Mouse (Mus musculus) liver (tissue): ENCODE measurements around the gene Smu1.

Experiments
- DNase-seq: peaks from one replicate; pipeline ENCODE4 v3.0.0-alpha.2; 2020; ENCODE audit warnings: mixed read lengths

The Smu1 gene

DNA sequence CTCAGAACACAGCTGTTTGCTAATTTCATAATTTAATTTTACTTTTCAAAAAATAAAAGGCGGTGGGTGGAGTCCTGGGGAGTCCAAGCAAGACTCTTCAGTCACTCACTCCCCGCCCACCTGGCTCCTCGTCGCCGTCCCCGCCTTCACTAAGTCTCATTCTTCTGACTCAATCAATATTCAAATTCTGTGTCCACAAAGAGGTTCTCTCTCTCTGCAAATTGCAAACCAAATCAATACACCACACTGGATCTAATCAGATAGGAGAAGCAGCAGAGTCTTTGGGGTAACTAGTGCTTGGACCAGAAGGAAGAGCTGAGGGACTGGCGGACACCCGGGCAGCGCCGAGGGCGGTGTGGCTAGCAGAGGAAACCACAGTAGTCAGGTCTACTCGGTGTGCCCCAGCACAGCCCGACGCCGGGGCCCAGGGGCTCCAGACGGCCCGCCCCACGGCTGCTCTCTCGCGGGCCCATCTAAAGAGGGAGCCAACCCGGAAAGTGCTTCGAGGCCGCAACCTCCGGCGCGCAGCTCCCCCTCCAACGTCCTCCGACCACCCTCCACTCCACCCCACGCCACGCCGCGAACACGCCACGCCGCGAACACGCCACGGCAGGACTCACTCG lies 455 bp downstream of the Smu1 start:
- peak; percentile 48 for DNase-seq

DNA sequence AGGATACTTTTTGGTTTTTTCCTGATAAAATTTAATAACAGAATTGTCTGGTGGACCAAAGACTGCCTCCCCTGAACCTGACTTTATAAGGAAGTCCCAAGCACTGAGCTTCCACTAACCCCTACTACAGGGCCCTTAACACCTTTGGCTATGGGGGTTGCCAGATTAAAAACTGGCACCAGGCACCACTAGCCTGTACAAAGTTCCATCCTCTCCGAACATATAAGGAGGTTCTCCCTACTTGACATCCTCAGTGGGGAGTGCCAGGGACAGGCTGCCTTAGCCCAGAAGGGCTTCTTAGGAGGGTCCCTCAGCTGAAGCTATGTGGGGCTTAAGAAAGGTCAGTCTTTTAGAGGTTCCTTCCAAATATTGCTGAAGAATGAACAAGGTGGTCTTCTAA lies 22.4 kb downstream of the Smu1 start:
- DNase-seq, result no peak

- no peak for DNase-seq
These were observed 26.5 kb downstream of the Smu1 start for GRCm38 (mm10) chr4:40731262-40731661.

- DNase-seq, result no peak
These were observed 30.5 kb downstream of the Smu1 start for GRCm38 (mm10) chr4:40727247-40727646.

DNA sequence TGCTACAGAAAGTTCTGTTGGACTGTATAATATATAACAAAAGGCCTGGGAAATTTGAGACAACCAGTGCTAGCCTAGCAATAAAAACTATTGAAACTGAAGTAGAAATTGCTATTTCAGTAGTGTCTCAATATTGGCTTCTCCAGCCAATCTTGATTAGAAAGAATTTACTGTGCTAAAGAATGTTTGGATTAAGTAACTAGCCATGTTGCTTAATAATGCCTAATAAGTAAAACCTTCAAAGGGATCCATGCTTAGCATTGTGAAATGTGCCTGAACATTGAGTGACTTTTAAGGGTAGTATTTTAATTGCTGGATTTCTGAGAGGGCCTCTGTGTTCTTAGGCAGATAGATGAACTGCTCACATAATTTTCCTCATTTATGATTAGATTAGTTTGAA lies 32.2 kb downstream of the Smu1 start:
- no peak for DNase-seq

DNA sequence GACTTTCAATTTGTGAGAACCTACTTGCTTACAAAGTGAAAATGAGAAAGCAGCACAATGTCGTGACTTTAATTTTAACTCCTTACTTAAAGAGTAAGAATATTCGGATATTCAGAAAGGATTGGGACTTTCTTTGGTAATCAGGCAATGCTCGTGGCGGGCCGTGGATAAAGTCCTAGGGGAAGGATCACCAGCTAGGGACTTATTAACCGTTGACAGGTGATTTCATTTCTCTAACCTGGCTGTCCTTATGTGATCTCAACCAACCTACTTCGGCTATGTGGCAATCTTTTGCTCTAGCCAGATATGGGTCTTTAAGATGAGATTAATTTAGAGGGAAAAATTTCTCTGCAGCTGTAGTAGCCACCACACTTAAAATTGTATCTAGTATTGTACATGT lies 32.6 kb downstream of the Smu1 start:
- no peak for DNase-seq

DNA sequence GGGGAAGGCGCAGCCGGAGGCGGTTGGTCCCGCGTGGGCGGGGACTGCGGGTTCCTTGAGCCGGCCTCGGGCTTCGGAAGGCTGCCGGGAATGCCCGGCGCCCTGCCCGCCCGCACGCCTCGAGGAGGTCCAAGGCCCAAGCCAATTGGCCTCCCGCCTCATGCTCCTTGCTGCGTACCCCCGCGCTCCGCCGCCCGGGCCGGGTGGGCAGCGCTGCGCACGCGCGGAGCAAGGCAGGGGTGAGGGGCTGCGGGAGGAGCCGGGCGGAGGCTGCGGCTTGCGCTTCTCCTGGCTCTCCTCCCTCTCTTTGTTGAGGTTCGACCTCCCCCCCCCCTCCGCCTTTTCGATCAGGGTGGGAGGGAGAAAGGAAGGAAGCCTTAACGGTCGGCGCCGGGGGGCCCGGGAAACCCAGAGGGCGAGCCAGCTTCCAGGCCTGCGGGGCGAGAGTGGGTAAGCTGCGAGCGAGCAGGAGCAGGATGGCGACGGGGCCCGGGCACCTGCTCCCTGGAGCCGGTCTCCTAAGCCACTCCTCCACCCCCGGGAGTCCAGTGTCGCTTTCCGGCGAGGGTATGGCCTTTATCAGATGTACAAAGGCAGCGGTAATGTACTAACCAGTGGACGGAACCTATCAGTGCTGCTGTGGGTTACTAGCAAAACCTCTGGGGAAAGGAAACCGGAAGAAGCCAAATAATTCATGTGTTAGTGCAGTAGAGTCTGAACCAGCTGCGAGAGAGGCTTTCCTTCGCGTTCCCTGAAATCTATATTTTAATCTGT lies 34.8 kb downstream of the Smu1 start:
- peak; percentile 86 for DNase-seq

GRCm38 (mm10) chr4:40722011-40722666 lies 35.6 kb downstream of the Smu1 start, which contains the start of gene Dnaja1:
TSS of gene Dnaja1 (plus strand) at chr4:40722150.
- DNase-seq, result peak; percentile 97

- no peak for DNase-seq
These were observed 36.8 kb downstream of the Smu1 start for GRCm38 (mm10) chr4:40720910-40721309.

- DNase-seq, result no peak
These were observed 40.6 kb downstream of the Smu1 start for GRCm38 (mm10) chr4:40717141-40717540.

DNA sequence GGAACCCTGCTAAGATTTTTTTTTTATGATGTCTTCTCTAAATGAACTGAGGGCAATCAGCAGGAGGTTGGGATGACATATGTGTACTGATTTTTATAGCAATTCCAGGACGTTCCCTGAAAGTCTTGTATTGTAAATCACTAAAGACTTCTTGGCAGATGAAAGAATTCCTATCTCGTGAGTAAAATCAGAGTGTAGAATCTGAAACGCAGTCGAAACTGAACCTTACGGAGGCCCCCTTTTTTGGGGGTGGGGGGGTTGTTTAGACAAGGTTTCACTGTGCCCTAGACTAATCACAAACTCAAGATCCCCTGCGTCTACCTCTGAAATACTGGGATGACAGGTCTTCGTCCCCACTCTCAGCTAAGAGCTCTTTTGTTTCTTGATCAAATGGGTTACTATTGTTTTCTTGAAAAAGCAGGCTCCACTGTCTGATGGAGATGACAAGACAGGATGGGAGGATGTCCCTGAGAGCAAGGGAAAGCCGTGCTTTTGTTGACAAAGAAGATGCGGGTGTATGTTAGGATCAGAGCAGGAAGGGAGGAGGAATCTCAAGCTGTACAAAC lies 53.9 kb downstream of the Smu1 start:
- DNase-seq, result no peak

- DNase-seq, result peak; percentile 90
These were observed 54.7 kb downstream of the Smu1 start, which contains the start of gene Aptx for GRCm38 (mm10) chr4:40702797-40703709. TSS of gene Aptx (minus strand) at chr4:40703194.

DNA sequence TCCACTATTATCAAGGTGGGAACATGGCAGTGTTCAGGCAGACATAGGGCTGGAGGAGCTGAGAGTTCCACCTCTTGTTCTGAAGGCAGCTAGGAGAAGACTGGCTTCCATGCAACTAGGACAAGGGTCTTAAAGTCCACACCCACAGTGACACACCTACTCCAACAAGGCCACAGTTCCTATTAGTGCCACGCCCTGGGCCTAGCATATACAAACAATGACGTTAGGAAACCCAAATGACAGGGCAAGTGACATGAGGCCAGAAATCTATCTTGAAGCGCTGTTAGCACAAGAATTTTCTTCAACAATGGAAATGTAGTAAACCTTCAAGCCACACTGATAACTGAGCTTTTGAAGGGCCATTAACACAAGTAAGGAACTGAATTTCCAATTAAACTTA lies 55.9 kb downstream of the Smu1 start:
- DNase-seq, result no peak

GRCm38 (mm10) chr4:40700216-40700615 lies 57.5 kb downstream of the Smu1 start:
- peak; percentile 21 for DNase-seq

GRCm38 (mm10) chr4:40697059-40697458 lies 60.7 kb downstream of the Smu1 start:
- no peak for DNase-seq

GRCm38 (mm10) chr4:40691100-40691499 lies 66.6 kb downstream of the Smu1 start:
- no peak for DNase-seq
